Mouse (Mus musculus) lung, adult 2 months (tissue): ENCODE data around the gene Celf5.

ENCODE experiments used
- CTCF ChIP-seq: fragments of 200-500 bp; IDR thresholded peaks from 2 replicates; pipeline ENCODE4 v1.5.1; 2011; ENCODE audit warnings: mild to moderate bottlenecking, low read length, control low read depth; ENCODE audit not compliant: insufficient read depth
- POLR2A ChIP-seq: fragments of 200-500 bp; IDR thresholded peaks from 2 replicates; pipeline ENCODE4 v1.6.1; 2011; ENCODE audit warnings: low read depth, mild to moderate bottlenecking, control low read depth, low read length, borderline replicate concordance; ENCODE audit errors: extremely low read depth

DNA sequence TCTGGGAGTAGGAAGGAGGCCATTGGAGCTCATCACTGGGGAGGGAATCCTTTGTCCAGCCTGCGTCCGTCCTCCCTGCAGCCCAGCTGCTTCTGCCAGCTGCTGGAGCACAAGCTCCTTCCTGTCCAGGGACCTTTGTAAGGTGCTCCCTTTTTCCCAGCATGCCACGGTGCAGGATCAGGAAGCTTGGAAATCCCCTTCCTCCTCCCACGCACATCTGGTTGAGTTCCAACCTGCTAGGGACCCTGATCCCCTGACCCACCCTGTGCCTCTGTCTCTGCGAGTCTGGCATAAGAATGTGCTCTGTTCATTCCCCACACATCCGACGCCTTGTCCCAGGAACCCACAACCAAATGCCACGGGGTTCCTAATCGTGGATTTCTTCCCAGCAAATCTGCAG is 71.5 kb downstream of the Celf5 start:
- TF ChIP-seq CTCF = no peak
- no peak; the same call in 1 of the 2 replicates for TF ChIP-seq POLR2A
